Mouse (Mus musculus) bone marrow macrophage, adult 2 months (primary cell): ENCODE results near the gene Hivep3. TPM values are rescaled to one million over a fixed set of nuclear protein-coding genes. Genes with fewer than 3 reads are reported as not detected.

Experiments
- H3K27ac ChIP-seq: 2 replicates; pipeline ENCODE4 v1.5.1; 2012; ENCODE audit warnings: low read depth, low read length; ENCODE audit not compliant: insufficient read depth
- H3K4me1 ChIP-seq: 2 replicates; pipeline ENCODE4 v1.6.1; 2012; ENCODE audit warnings: low read length; ENCODE audit not compliant: control insufficient read depth, insufficient read depth
- H3K4me3 ChIP-seq: 2 replicates; pipeline ENCODE4 v1.5.1; 2012; ENCODE audit warnings: mild to moderate bottlenecking, low read length, moderate library complexity; ENCODE audit not compliant: insufficient read depth
- CTCF ChIP-seq: IDR thresholded peaks from 2 replicates; pipeline ENCODE4 v1.5.1; 2012; ENCODE audit warnings: low read depth, mild to moderate bottlenecking, low read length, moderate library complexity
- POLR2A ChIP-seq: IDR thresholded peaks from 2 replicates; pipeline ENCODE4 v1.6.1; 2012; ENCODE audit warnings: mild to moderate bottlenecking, low read depth, low read length, borderline replicate concordance
- polyA plus RNA-seq: library from polyadenylated mRNA; stranded (reverse); fragments of >200 nt; gene quantifications from 2 replicates; pipeline ENCODE4 v1.2.4, GENCODE M21; 2012; ENCODE audit not compliant: missing spikeins, insufficient read depth, insufficient read length

The Hivep3 gene
- polyA plus RNA-seq, 1 experiment: 19.8 TPM

GRCm38 (mm10) chr4:119967073-119967608 lies 233.6 kb downstream of the Hivep3 start:
- TF ChIP-seq CTCF: no peak
- no peak for TF ChIP-seq POLR2A
- Histone ChIP-seq H3K4me1 (peaks cover 62% of the 10 kb centered on the region), H3K4me3 (peak overlapping the region; percentile 15; the same call in 1 of the 2 replicates), H3K27ac (peak overlapping the region; percentile 88)

GRCm38 (mm10) chr4:119967636-119968035 lies 234.1 kb downstream of the Hivep3 start:
- H3K27ac ChIP-seq: peak overlapping the region; percentile 88
- peaks cover 57% of the 10 kb centered on the region for H3K4me1 ChIP-seq
- no peak for TF ChIP-seq POLR2A
- no peak for TF ChIP-seq CTCF
- H3K4me3 ChIP-seq: no peak overlapping the region

DNA sequence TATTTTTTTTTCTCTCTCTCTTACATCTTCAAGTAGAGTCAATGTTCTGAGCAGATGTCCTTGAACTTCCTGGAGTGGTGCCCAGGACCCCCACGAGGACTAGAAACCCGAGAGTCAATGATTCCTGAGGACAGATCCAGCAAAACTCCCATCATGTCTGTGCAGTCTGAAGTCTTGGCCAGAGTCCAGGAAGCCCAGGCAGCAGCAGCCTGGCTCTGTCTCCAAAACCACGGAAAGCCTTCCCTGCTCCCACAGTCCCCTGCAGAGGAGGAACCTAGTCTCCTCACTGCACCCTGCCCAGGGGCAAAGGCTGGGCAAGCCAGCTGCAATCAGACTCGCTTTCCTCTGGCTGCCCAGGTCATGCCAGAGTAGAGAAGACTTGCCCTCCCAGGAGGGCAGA lies 234.5 kb downstream of the Hivep3 start:
- Histone ChIP-seq H3K4me3 (no peak overlapping the region), H3K4me1 (peaks cover 52% of the 10 kb centered on the region), H3K27ac (peak overlapping the region; percentile 88)
- no peak for TF ChIP-seq POLR2A
- TF ChIP-seq CTCF: no peak

DNA sequence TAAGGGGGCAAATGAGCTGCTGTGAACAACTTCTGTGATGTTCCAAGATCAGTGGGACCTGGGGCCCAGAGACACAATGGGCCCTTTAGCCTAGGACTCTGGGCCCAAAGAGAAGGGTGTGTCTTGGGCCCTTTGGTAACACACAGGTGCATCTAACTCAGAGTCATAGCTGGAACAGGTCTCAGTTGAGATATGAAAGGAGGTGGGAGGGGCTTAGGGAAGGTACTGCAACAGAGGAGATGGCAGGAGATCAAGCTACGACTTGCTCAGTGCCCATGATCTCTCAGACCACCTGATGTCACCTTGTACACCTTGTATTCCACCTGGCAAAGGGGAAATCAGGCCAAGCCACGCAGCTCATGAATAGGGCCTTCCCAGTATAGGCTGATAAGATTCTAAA lies 235.3 kb downstream of the Hivep3 start:
- no peak overlapping the region for H3K4me3 ChIP-seq
- no peak for TF ChIP-seq CTCF
- TF ChIP-seq POLR2A: no peak
- H3K27ac ChIP-seq: no peak overlapping the region
- peaks cover 45% of the 10 kb centered on the region for H3K4me1 ChIP-seq

DNA sequence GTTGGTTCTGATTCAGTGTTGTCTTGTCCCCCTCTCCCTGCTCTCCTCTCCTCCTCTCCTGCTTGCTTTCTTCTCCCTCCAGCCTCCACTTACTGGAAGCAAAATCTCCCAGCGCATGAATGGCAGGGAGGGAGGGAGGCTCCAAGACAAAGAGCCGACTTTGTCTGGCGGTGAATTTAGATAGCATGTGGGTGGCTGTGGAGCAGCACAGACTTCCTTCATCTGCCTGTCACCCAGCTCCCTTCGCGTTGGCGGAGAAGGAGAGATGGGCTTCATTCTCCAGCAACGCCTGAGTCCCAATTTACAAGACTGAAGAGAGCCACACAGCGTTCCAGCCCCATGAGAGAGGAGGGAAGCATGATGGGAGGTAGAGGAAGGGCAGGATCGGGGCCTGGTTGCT lies 236.6 kb downstream of the Hivep3 start:
- H3K4me1 ChIP-seq: peaks cover 36% of the 10 kb centered on the region
- no peak overlapping the region for H3K4me3 ChIP-seq
- H3K27ac ChIP-seq: no peak overlapping the region
- TF ChIP-seq POLR2A (no peak), CTCF (no peak)

GRCm38 (mm10) chr4:119972375-119972774 lies 238.8 kb downstream of the Hivep3 start:
- TF ChIP-seq CTCF (no peak), POLR2A (no peak)
- no peak overlapping the region for H3K27ac ChIP-seq
- no peak overlapping the region for H3K4me3 ChIP-seq
- H3K4me1 ChIP-seq: peaks cover 29% of the 10 kb centered on the region

- Histone ChIP-seq H3K4me3 (no peak overlapping the region), H3K27ac (no peak overlapping the region), H3K4me1 (peaks cover 25% of the 10 kb centered on the region)
- TF ChIP-seq POLR2A: no peak
These were observed 240.4 kb downstream of the Hivep3 start for GRCm38 (mm10) chr4:119973729-119974605.

- Histone ChIP-seq H3K4me3 (no peak overlapping the region), H3K4me1 (peaks cover 34% of the 10 kb centered on the region), H3K27ac (no peak overlapping the region)
- TF ChIP-seq POLR2A (no peak), CTCF (no peak)
These were observed 241.7 kb downstream of the Hivep3 start for GRCm38 (mm10) chr4:119975242-119975641.

- no peak for TF ChIP-seq POLR2A
- TF ChIP-seq CTCF: no peak
- Histone ChIP-seq H3K4me3 (no peak overlapping the region), H3K27ac (no peak overlapping the region), H3K4me1 (peaks cover 38% of the 10 kb centered on the region)
These were observed 242.2 kb downstream of the Hivep3 start for GRCm38 (mm10) chr4:119975822-119976221.
